Mouse (Mus musculus) myocyte (in vitro differentiated cells): Measurements from ENCODE around the gene Hdac6. TPM values are rescaled to one million over a fixed set of nuclear protein-coding genes. Genes with fewer than 3 reads are reported as not detected.
A peak's percentile ranks its signal among the peaks of the same experiment; 100 is the strongest.

ENCODE experiments used
- H3K27me3 ChIP-seq: one replicate; pipeline ENCODE4 v1.6.1; 2011; ENCODE audit not compliant: control insufficient read depth, insufficient read depth, insufficient read length
- H3K36me3 ChIP-seq: one replicate; pipeline ENCODE4 v1.6.1; 2011; ENCODE audit not compliant: control insufficient read depth, insufficient read depth
- H3K4me2 ChIP-seq: one replicate; pipeline ENCODE4 v1.6.1; 2011; ENCODE audit warnings: low read depth, control low read depth
- H3K4me3 ChIP-seq: one replicate; pipeline ENCODE4 v1.5.1; 2011; ENCODE audit warnings: mild to moderate bottlenecking, control low read depth, moderate library complexity
- H3K79me2 ChIP-seq: one replicate; pipeline ENCODE4 v1.6.1; 2011; ENCODE audit not compliant: control insufficient read depth, insufficient read depth
- H3ac ChIP-seq: one replicate; pipeline ENCODE4 v1.6.1; 2011; ENCODE audit not compliant: control insufficient read depth, insufficient read length
- CEBPB ChIP-seq: IDR thresholded peaks from 2 replicates; pipeline ENCODE4 v1.6.1; 2011; ENCODE audit warnings: mild to moderate bottlenecking, moderate library complexity; ENCODE audit not compliant: poor library complexity, insufficient read depth, severe bottlenecking
- E2F4 ChIP-seq: IDR thresholded peaks from one replicate; pipeline ENCODE4 v1.6.1; 2011; ENCODE audit warnings: mild to moderate bottlenecking, control low read depth, moderate library complexity; ENCODE audit not compliant: insufficient read depth
- MAX ChIP-seq: IDR thresholded peaks from one replicate; pipeline ENCODE4 v1.6.1; 2011; ENCODE audit warnings: low read depth, mild to moderate bottlenecking, control low read depth
- MYOD1 ChIP-seq, 3 experiments: IDR thresholded peaks; one replicate each; pipeline ENCODE4 v1.6.1; 2011; ENCODE audit warnings: control low read depth in 2 of 3, low read depth in 2 of 3, mild to moderate bottlenecking in 2 of 3, moderate library complexity in 1 of 3; ENCODE audit not compliant: insufficient read length in 2 of 3, control insufficient read depth in 1 of 3
- MYOG ChIP-seq, 3 experiments: IDR thresholded peaks; one replicate each; pipeline ENCODE4 v1.6.1; 2011; ENCODE audit warnings: control low read depth in 2 of 3, low read depth in 2 of 3, mild to moderate bottlenecking in 2 of 3; ENCODE audit not compliant: insufficient read length in 2 of 3, control insufficient read depth in 1 of 3, insufficient read depth in 1 of 3
- POLR2A ChIP-seq: IDR thresholded peaks from one replicate; pipeline ENCODE4 v1.6.1; 2011; ENCODE audit warnings: low read depth, mild to moderate bottlenecking, control low read depth, moderate library complexity; ENCODE audit not compliant: insufficient read length
- POLR2AphosphoS2 ChIP-seq: IDR thresholded peaks from one replicate; pipeline ENCODE4 v1.6.1; 2011; ENCODE audit warnings: low read depth, control low read depth; ENCODE audit not compliant: insufficient read length
- REST ChIP-seq: IDR thresholded peaks from one replicate; pipeline ENCODE4 v1.6.1; 2011; ENCODE audit warnings: mild to moderate bottlenecking, control low read depth, moderate library complexity; ENCODE audit not compliant: insufficient read depth, insufficient read length
- SRF ChIP-seq: IDR thresholded peaks from one replicate; pipeline ENCODE4 v1.6.1; 2011; ENCODE audit warnings: low read depth; ENCODE audit not compliant: control insufficient read depth, insufficient read length
- TCF12 ChIP-seq: IDR thresholded peaks from one replicate; pipeline ENCODE4 v1.6.1; 2011; ENCODE audit warnings: mild to moderate bottlenecking, control low read depth; ENCODE audit not compliant: poor library complexity, insufficient read depth, severe bottlenecking
- TCF3 ChIP-seq: IDR thresholded peaks from one replicate; pipeline ENCODE4 v1.6.1; 2011; ENCODE audit warnings: low read depth, control low read depth; ENCODE audit not compliant: insufficient read length
- USF1 ChIP-seq: IDR thresholded peaks from one replicate; pipeline ENCODE4 v1.6.1; 2011; ENCODE audit warnings: low read depth, mild to moderate bottlenecking, control low read depth, moderate library complexity
- polyA plus RNA-seq: library from polyadenylated mRNA; unstranded; fragments of >200 nt; fragmentation: generic; extraction: Trizol; gene quantifications from one replicate; pipeline ENCODE4 v1.2.1, GENCODE M21; 2012; ENCODE audit warnings: missing spikeins

Hdac6 gene
- polyA plus RNA-seq, 1 experiment: 11.5 TPM

GRCm38 (mm10) chrX:7966161-7966560 is 18.5 kb upstream of the Hdac6 start:
- H3K27me3 ChIP-seq: no peaks in the 10 kb centered on the region
- H3K79me2 ChIP-seq: no peaks in the 10 kb centered on the region
- no peak overlapping the region for H3ac ChIP-seq
- H3K4me2 ChIP-seq: no peak overlapping the region
- no peak overlapping the region for H3K4me3 ChIP-seq
- H3K36me3 ChIP-seq: no peaks in the 10 kb centered on the region
- TF ChIP-seq TCF12: no peak
- TF ChIP-seq MAX: no peak

DNA sequence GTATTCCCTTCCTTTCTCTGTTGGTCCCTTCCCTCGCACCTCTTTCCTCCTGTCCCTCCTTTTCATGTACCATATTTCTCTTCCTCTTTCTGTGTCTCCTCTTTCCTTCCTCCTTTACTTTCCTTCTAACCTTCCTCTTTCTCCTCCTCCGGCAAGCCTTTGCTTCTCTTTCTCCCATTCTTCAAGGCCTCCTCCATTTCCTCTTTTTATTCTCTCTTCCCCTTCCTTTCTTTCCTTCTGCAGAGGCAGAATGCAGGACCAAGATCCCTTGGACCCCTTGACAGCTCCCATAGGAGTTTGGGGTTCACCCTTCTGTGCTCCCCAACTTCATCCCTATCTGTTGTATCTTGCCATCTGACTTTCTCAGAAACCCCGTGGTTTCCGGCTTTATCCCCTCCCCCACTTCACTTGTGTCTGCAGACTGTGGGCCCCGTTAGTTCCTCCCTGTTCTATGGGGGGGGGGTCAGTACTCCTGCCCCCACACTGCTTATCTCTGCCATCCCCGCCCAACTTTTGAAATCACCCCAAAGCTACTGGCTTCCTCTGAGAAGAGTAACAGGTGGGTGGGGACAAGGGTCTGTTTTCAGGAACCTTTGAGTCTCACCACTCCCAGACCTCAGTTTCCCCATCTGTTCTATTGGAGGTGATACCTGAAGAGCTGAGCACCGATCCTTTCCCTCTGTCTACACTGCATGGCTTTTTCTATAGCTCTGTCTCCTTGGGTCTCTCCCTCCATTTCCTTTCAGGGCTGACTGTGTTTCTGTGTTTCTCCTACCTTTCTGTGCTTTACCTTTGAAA is 16.3 kb upstream of the Hdac6 start:
- H3K36me3 ChIP-seq: no peaks in the 10 kb centered on the region
- H3K79me2 ChIP-seq: no peaks in the 10 kb centered on the region
- no peaks in the 10 kb centered on the region for H3K27me3 ChIP-seq
- no peak overlapping the region for H3K4me2 ChIP-seq
- H3ac ChIP-seq: no peak overlapping the region
- TF ChIP-seq MYOG (IDR thresholded peaks at IDR 0.05; ENCODE audit: control insufficient read depth in 1 of 3, insufficient read depth in 1 of 3, insufficient read length in 2 of 3, low read depth in 2 of 3) (no peak), POLR2A (no peak), POLR2AphosphoS2 (no peak), MAX (no peak), REST (no peak), TCF3 (no peak), CEBPB (no peak), USF1 (no peak), E2F4 (no peak), SRF (no peak), TCF12 (no peak), MYOD1 (IDR thresholded peaks at IDR 0.05; ENCODE audit: control insufficient read depth in 1 of 3, insufficient read length in 2 of 3, low read depth in 2 of 3) (no peak)
- no peak overlapping the region for H3K4me3 ChIP-seq

GRCm38 (mm10) chrX:7958868-7959267 is 11.2 kb upstream of the Hdac6 start:
- Histone ChIP-seq H3K27me3 (no peaks in the 10 kb centered on the region), H3K4me2 (no peak overlapping the region), H3ac (no peak overlapping the region), H3K36me3 (no peaks in the 10 kb centered on the region), H3K79me2 (no peaks in the 10 kb centered on the region), H3K4me3 (no peak overlapping the region)
- TF ChIP-seq MAX: no peak
- no peak for TF ChIP-seq REST
- TF ChIP-seq TCF12: no peak
- TF ChIP-seq E2F4: no peak
- TF ChIP-seq TCF3: no peak

DNA sequence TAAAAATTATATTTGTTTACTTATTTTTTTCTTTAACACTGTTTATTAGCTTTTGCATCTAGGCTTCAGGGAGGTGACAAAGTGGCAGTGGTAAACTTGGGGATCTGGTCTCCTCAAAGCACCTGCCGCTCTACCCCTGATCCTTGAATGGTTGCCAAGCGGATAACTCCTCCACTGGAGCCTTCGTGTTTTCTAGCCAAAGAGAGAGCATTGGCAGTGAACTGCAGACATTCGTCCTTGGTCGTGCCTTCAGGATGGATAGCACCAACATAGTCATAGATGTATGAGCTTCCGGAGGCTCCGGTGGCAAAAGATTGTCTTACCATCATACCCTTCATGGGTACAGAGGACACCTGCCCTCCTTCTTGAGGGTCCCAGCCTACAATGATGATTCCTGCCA is 2.4 kb upstream of the Hdac6 start:
- H3K27me3 ChIP-seq: no peaks in the 10 kb centered on the region
- H3K4me2 ChIP-seq: no peak overlapping the region
- no peaks in the 10 kb centered on the region for H3K36me3 ChIP-seq
- no peak overlapping the region for H3ac ChIP-seq
- TF ChIP-seq POLR2A (no peak), MYOG (IDR thresholded peaks at IDR 0.05; ENCODE audit: control insufficient read depth in 1 of 3, insufficient read depth in 1 of 3, insufficient read length in 2 of 3, low read depth in 2 of 3) (no peak), TCF12 (no peak), CEBPB (no peak), USF1 (no peak), POLR2AphosphoS2 (no peak), REST (no peak), MAX (no peak), E2F4 (no peak), TCF3 (no peak), MYOD1 (IDR thresholded peaks at IDR 0.05; ENCODE audit: control insufficient read depth in 1 of 3, insufficient read length in 2 of 3, low read depth in 2 of 3) (no peak), SRF (no peak)
- no peak overlapping the region for H3K4me3 ChIP-seq
- H3K79me2 ChIP-seq: no peaks in the 10 kb centered on the region

- no peak for TF ChIP-seq POLR2A
- TF ChIP-seq MYOG (IDR thresholded peaks at IDR 0.05; ENCODE audit: control insufficient read depth in 1 of 3, insufficient read depth in 1 of 3, insufficient read length in 2 of 3, low read depth in 2 of 3): no peak
- TF ChIP-seq MAX: no peak
- no peak for TF ChIP-seq MYOD1 (IDR thresholded peaks at IDR 0.05; ENCODE audit: control insufficient read depth in 1 of 3, insufficient read length in 2 of 3, low read depth in 2 of 3)
- Histone ChIP-seq H3K4me3 (peak overlapping the region; percentile 29), H3K36me3 (no peaks in the 10 kb centered on the region), H3ac (no peak overlapping the region), H3K27me3 (no peaks in the 10 kb centered on the region), H3K4me2 (peak overlapping the region; percentile 69), H3K79me2 (no peaks in the 10 kb centered on the region)
These were observed 307 bp upstream of the Hdac6 start for GRCm38 (mm10) chrX:7947900-7948492.
